Mouse (Mus musculus): ENCODE data around the gene Gp9. TPM values are rescaled to one million over a fixed set of nuclear protein-coding genes. Genes with fewer than 3 reads are reported as not detected.
"Not testable (repeated sequence)": the region's sequence is repeated elsewhere in the genome, so short reads cannot be mapped to it uniquely, and the experiment has no call there.

Gp9 gene
- polyA plus RNA-seq, 1 experiment from 2014 or later: 2.7 TPM

GRCm38 (mm10) chr6:87755196-87755595 lies 22.7 kb upstream of the Gp9 start:
- H3K9me3 ChIP-seq: no peaks in the 10 kb centered on the region
- H3K27ac ChIP-seq: no peak overlapping the region
- H3K27me3 ChIP-seq: no peaks in the 10 kb centered on the region
- H3K4me3 ChIP-seq: no peak overlapping the region
- H3K36me3 ChIP-seq: no peaks in the 10 kb centered on the region
- ATAC-seq (ENCODE audit: insufficient number of reproducible peaks, insufficient read depth, low FRiP score, low TSS enrichment): no peak
- H3K4me2 ChIP-seq (replicated peaks): no peak overlapping the region
- WGBS: 86% methylated on average over 4 of the region's 4 CpGs
- 0 out of 2 replicates have a peak, but pooled peaks cover 4% of the 10 kb centered on the region for H3K4me1 ChIP-seq
- no peak overlapping the region for H3K9ac ChIP-seq

GRCm38 (mm10) chr6:87756896-87757295 lies 21.0 kb upstream of the Gp9 start:
- no peak overlapping the region for H3K4me3 ChIP-seq
- WGBS: 87% methylated on average over 8 of the region's 8 CpGs
- no peak overlapping the region for H3K27ac ChIP-seq
- no peak for ATAC-seq (ENCODE audit: insufficient number of reproducible peaks, insufficient read depth, low FRiP score, low TSS enrichment)
- H3K4me2 ChIP-seq (replicated peaks): no peak overlapping the region
- no peaks in the 10 kb centered on the region for H3K9me3 ChIP-seq
- no peak overlapping the region for H3K9ac ChIP-seq
- no peaks in the 10 kb centered on the region for H3K27me3 ChIP-seq
- H3K4me1 ChIP-seq: 0 out of 2 replicates have a peak, but pooled peaks cover 4% of the 10 kb centered on the region
- no peaks in the 10 kb centered on the region for H3K36me3 ChIP-seq

GRCm38 (mm10) chr6:87759404-87759803 lies 18.5 kb upstream of the Gp9 start:
- Histone ChIP-seq H3K9ac (no peak overlapping the region), H3K27ac (no peak overlapping the region), H3K4me1 (no peaks in the 10 kb centered on the region), H3K4me3 (no peak overlapping the region), H3K27me3 (no peaks in the 10 kb centered on the region), H3K4me2 (replicated peaks) (no peak overlapping the region), H3K9me3 (no peaks in the 10 kb centered on the region), H3K36me3 (no peaks in the 10 kb centered on the region)
- WGBS: 63% methylated on average over 3 of the region's 3 CpGs
- no peak for ATAC-seq (ENCODE audit: insufficient number of reproducible peaks, insufficient read depth, low FRiP score, low TSS enrichment)

GRCm38 (mm10) chr6:87759850-87760249 lies 18.0 kb upstream of the Gp9 start:
- 71% methylated on average over 3 of the region's 3 CpGs for WGBS
- no peak overlapping the region for H3K4me3 ChIP-seq
- no peaks in the 10 kb centered on the region for H3K27me3 ChIP-seq
- ATAC-seq (ENCODE audit: insufficient number of reproducible peaks, insufficient read depth, low FRiP score, low TSS enrichment): no peak
- H3K27ac ChIP-seq: no peak overlapping the region
- H3K4me1 ChIP-seq: no peaks in the 10 kb centered on the region
- H3K9me3 ChIP-seq: no peaks in the 10 kb centered on the region
- no peaks in the 10 kb centered on the region for H3K36me3 ChIP-seq
- no peak overlapping the region for H3K9ac ChIP-seq
- no peak overlapping the region for H3K4me2 ChIP-seq (replicated peaks)

GRCm38 (mm10) chr6:87762161-87762560 lies 15.7 kb upstream of the Gp9 start:
- Histone ChIP-seq H3K4me2 (replicated peaks) (no peak overlapping the region), H3K9me3 (no peaks in the 10 kb centered on the region), H3K4me3 (no peak overlapping the region), H3K4me1 (no peaks in the 10 kb centered on the region), H3K36me3 (no peaks in the 10 kb centered on the region), H3K9ac (no peak overlapping the region), H3K27me3 (no peaks in the 10 kb centered on the region), H3K27ac (no peak overlapping the region)
- ATAC-seq (ENCODE audit: insufficient number of reproducible peaks, insufficient read depth, low FRiP score, low TSS enrichment): no peak
- WGBS: 85% methylated on average over 5 of the region's 5 CpGs

GRCm38 (mm10) chr6:87763376-87764280 lies 14.2 kb upstream of the Gp9 start:
- Histone ChIP-seq H3K9me3 (no peaks in the 10 kb centered on the region), H3K4me3 (no peak overlapping the region), H3K4me2 (replicated peaks) (no peak overlapping the region), H3K36me3 (no peaks in the 10 kb centered on the region), H3K9ac (no peak overlapping the region), H3K27ac (no peak overlapping the region), H3K4me1 (no peaks in the 10 kb centered on the region), H3K27me3 (no peaks in the 10 kb centered on the region)
- no peak for ATAC-seq (ENCODE audit: insufficient number of reproducible peaks, insufficient read depth, low FRiP score, low TSS enrichment)
- WGBS: 60% methylated on average over 4 of the region's 4 CpGs

- H3K27me3 ChIP-seq; H3K9ac ChIP-seq; H3K27ac ChIP-seq; H3K4me2 ChIP-seq (replicated peaks); H3K4me3 ChIP-seq; ATAC-seq (ENCODE audit: insufficient number of reproducible peaks, insufficient read depth, low FRiP score, low TSS enrichment); H3K36me3 ChIP-seq; H3K4me1 ChIP-seq; H3K9me3 ChIP-seq: not testable (repeated sequence)
- WGBS: 98% methylated on average over 2 of the region's 2 CpGs
These were observed 13.6 kb upstream of the Gp9 start for GRCm38 (mm10) chr6:87764296-87764695.

- Histone ChIP-seq H3K9ac (no peak overlapping the region), H3K4me2 (replicated peaks) (no peak overlapping the region), H3K9me3 (no peaks in the 10 kb centered on the region), H3K4me1 (no peaks in the 10 kb centered on the region), H3K36me3 (no peaks in the 10 kb centered on the region), H3K27ac (no peak overlapping the region), H3K4me3 (no peak overlapping the region), H3K27me3 (no peaks in the 10 kb centered on the region)
- 63% methylated on average over 8 of the region's 8 CpGs for WGBS
- ATAC-seq (ENCODE audit: insufficient number of reproducible peaks, insufficient read depth, low FRiP score, low TSS enrichment): no peak
These were observed 7.2 kb upstream of the Gp9 start for GRCm38 (mm10) chr6:87770626-87771025.

- Histone ChIP-seq H3K4me1 (no peaks in the 10 kb centered on the region), H3K4me3 (no peak overlapping the region), H3K9ac (no peak overlapping the region), H3K36me3 (no peaks in the 10 kb centered on the region), H3K27me3 (no peaks in the 10 kb centered on the region), H3K4me2 (replicated peaks) (no peak overlapping the region), H3K9me3 (no peaks in the 10 kb centered on the region), H3K27ac (no peak overlapping the region)
- no peak for ATAC-seq (ENCODE audit: insufficient number of reproducible peaks, insufficient read depth, low FRiP score, low TSS enrichment)
- 66% methylated on average over 1 of the region's 1 CpGs for WGBS
These were observed 3.4 kb upstream of the Gp9 start for GRCm38 (mm10) chr6:87774466-87774865.

- ATAC-seq (ENCODE audit: insufficient number of reproducible peaks, insufficient read depth, low FRiP score, low TSS enrichment): no peak
- Histone ChIP-seq H3K9ac (no peak overlapping the region), H3K4me2 (replicated peaks) (no peak overlapping the region), H3K4me3 (no peak overlapping the region), H3K27me3 (no peaks in the 10 kb centered on the region), H3K4me1 (no peaks in the 10 kb centered on the region), H3K9me3 (no peaks in the 10 kb centered on the region), H3K36me3 (no peaks in the 10 kb centered on the region), H3K27ac (no peak overlapping the region)
- WGBS: 86% methylated on average over 9 of the region's 9 CpGs
These were observed 3.0 kb upstream of the Gp9 start for GRCm38 (mm10) chr6:87774909-87775308.

GRCm38 (mm10) chr6:87775588-87776245 lies 2.2 kb upstream of the Gp9 start:
- no peaks in the 10 kb centered on the region for H3K9me3 ChIP-seq
- no peaks in the 10 kb centered on the region for H3K27me3 ChIP-seq
- no peak overlapping the region for H3K4me2 ChIP-seq (replicated peaks)
- ATAC-seq (ENCODE audit: insufficient number of reproducible peaks, insufficient read depth, low FRiP score, low TSS enrichment): no peak
- H3K4me1 ChIP-seq: no peaks in the 10 kb centered on the region
- no peaks in the 10 kb centered on the region for H3K36me3 ChIP-seq
- no peak overlapping the region for H3K4me3 ChIP-seq
- no peak overlapping the region for H3K27ac ChIP-seq
- H3K9ac ChIP-seq: no peak overlapping the region
- WGBS: 67% methylated on average over 3 of the region's 3 CpGs

GRCm38 (mm10) chr6:87776663-87777062 lies 1.2 kb upstream of the Gp9 start:
- H3K27ac ChIP-seq: no peak overlapping the region

More at GRCm38 (mm10) chr6:87776663-87777062, 1.2 kb upstream of the Gp9 start:
- Histone ChIP-seq H3K9ac (no peak overlapping the region), H3K4me1 (no peaks in the 10 kb centered on the region), H3K27me3 (no peaks in the 10 kb centered on the region), H3K4me2 (replicated peaks) (no peak overlapping the region), H3K9me3 (no peaks in the 10 kb centered on the region), H3K36me3 (no peaks in the 10 kb centered on the region), H3K4me3 (no peak overlapping the region)
- 75% methylated on average over 1 of the region's 1 CpGs for WGBS
- ATAC-seq (ENCODE audit: insufficient number of reproducible peaks, insufficient read depth, low FRiP score, low TSS enrichment): no peak
